Mouse (Mus musculus) thymus, postnatal 10 days (tissue): ENCODE measurements around the gene Phf1.
"Not testable (repeated sequence)": the region's sequence is repeated elsewhere in the genome, so short reads cannot be mapped to it uniquely, and the experiment has no call there.

Source experiments
- DNase-seq, 2 experiments: peaks; one replicate each; pipeline ENCODE4 v3.0.0; 2021; ENCODE audit warnings: low spot score in 2 of 2

Phf1 gene

DNA sequence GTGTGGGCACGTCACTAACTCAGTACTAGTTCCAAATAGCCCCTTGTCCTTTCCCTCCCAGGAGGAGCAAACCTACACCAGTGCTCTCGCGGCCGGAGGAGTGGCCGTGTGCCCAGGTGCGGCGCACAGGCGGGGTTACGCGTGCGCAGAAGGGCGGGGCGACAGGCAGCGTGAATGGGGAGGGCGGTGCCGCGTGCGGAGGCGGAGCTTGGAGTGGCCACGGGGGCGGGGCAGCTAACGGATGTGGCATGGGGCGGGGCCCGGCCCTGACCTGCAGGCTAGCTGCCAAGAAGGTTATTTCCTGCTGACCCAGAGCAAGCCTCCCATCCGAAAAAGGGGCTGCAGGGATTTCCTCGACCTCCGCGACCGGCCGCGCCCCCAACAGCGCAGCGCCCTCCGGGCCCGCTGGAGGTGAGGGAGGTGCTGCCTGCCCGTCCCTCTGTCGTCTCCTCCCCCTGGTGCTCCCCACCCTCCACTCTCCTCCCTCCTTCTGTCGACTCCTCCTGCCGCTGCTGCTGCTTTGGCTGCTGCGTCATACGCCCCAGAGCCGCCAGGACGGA, at the start of gene Phf1:
TSS of gene Phf1 (plus strand) at position 214 of the 560 bp plus-strand sequence.
- DNase-seq, result peak; percentile 95 to 99

GRCm38 (mm10) chr17:26883585-26883984, 49.3 kb upstream of the Phf1 start:
- DNase-seq, result no peak

GRCm38 (mm10) chr17:26884995-26885926, 47.6 kb upstream of the Phf1 start:
- DNase-seq, result peak; percentile 44 to 74

GRCm38 (mm10) chr17:26886047-26886749, 46.7 kb upstream of the Phf1 start:
- DNase-seq, result peak; percentile 61 to 80

GRCm38 (mm10) chr17:26887926-26888325, 44.9 kb upstream of the Phf1 start:
- DNase-seq, result no peak

GRCm38 (mm10) chr17:26892635-26893375, 40.0 kb upstream of the Phf1 start:
- no peak for DNase-seq

DNA sequence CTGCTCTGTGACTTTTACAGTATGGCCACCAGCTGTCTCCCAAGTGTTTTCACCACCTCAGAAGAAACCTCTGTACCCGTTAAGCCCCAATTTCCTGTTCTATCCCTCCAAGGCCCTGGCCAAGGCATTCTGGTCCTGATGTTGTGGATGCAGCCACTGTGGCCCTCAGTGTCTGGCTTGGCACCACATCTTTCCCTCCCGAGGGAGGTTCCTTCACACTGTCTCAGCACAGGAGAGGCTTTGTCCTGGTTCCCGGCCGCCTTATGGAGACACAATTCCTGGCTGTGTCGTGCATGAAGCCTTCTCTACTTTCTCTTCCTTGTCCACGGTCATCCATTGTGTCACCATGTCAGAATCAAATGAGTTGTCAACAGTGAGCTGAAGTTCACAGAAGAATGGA, 39.4 kb upstream of the Phf1 start:
- DNase-seq, result no peak

DNA sequence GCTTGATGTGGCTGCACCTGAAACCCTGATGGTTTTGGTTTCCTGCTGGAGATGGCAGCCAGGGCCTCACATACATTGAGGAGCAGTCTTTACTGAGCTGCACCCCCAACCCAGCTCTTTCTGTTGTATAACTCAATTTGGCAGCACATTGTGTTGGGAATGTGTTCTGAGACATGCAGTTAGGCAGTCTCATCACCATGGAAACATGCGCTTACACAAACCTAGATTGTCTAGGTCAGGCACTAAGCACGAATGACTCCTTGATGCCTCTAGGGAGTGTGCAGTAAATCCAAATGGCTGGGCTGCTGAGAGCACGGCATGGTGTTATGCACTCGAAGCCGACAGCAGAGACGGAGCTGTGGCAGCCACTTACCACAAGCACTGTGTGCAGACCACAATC, 38.5 kb upstream of the Phf1 start:
- no peak for DNase-seq

GRCm38 (mm10) chr17:26895578-26895977, 37.3 kb upstream of the Phf1 start:
- peak; percentile 22 to 70 for DNase-seq

GRCm38 (mm10) chr17:26900916-26901315, 31.9 kb upstream of the Phf1 start:
- DNase-seq, result no peak

- no peak for DNase-seq
These were observed 28.5 kb upstream of the Phf1 start for GRCm38 (mm10) chr17:26904320-26904719.

GRCm38 (mm10) chr17:26907506-26907905, 25.3 kb upstream of the Phf1 start:
- DNase-seq, result not testable (repeated sequence)

DNA sequence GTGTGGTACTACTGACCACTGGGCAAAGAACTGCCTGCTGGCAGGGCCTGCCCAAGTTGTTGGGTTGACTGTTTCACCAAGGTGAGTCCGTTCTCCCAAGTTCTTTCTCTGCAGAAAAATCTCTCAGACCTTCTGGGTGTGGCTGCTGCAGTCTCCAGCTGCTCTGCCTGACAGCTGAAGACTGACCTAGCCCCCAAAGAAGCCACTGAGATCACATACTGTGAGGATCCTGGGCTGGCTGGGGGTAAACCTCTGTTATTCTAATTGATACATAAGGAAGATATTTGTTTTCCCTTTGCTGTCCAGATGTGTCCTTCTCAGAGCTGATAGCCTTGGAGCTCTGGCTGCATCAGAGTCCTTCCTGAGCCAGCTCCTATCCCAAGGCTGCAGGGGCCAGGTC, 17.6 kb upstream of the Phf1 start:
- DNase-seq, result no peak

DNA sequence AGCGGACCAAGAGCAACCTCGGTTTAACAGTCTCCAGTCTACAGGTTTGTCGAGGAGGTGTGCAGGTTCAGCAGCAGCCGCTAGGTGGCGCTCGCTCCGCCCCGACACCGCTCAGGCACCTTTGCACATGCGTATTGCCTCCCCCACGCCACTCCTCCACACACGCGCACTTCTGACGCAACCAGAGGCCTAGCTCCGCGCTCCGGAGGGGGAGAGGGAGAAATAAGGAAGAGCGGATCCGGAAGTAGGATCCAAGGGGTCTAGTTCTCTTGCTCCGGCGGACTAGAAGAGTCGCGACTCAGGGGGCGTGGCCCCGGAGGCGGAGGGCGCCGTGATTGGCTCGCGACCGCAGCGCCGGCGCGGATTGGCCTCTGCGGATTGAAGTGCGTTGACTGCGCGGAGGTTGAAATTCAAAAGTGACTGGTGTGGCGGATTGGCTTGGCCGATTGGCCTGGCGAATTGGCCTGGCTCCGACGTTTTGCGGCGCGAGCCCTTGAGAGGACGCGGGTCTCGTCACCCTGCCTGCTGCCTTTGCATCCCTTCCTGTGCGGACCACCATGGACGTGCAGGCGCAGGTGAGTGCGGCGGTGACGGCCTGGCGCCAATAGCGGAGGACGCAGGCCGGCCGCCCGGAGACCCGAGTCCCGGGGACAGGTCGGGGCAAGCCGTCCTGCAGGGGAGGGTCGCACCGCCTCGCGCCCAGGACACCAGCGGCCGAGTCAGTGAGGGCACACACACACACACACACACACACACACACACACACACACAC, 16.0 kb upstream of the Phf1 start, which contains the start of gene Kifc5b:
TSS of gene Kifc5b (plus strand) at position 381 of the 772 bp plus-strand sequence.
- DNase-seq, result peak; percentile 99

DNA sequence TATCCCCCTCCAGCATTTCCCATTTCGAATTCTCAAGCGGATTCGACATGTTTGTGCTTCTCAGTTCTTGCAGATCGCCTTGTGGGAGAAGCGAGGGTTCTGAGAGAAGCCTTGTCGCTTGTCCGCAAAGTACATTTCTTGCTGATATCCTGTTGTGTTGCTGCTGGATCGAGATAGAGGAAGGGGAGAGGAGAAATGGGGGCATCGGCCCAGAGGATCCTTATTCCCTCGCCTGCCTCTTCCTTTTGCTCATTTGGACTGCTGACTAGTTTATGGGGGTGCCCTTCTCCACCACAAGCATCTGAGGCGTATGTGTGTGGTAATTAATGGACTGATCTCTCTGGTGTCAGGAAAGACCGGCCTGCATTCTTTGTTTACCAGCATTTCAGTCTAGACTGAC, 15.3 kb upstream of the Phf1 start:
- DNase-seq, result not testable (repeated sequence)

DNA sequence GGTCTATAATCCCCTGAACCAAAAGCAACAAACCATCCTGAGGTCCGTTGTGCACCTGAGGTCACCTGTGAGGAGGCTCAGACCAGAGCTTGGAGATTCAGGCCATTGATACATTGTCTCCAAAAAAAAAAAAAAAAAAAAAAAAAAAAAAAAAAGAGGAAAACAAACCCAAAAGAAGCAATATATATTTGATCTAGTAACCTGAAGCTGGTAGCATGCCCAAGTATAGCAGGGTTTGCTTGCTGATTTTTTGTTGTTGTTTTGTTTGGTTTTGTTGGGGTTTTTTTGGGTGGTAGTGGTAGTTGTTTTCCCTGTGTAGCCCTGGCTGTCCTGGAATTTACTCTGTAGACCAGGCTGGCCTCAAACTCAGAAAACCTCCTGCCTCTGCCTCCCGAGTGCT, 14.5 kb upstream of the Phf1 start:
- DNase-seq, result no peak

DNA sequence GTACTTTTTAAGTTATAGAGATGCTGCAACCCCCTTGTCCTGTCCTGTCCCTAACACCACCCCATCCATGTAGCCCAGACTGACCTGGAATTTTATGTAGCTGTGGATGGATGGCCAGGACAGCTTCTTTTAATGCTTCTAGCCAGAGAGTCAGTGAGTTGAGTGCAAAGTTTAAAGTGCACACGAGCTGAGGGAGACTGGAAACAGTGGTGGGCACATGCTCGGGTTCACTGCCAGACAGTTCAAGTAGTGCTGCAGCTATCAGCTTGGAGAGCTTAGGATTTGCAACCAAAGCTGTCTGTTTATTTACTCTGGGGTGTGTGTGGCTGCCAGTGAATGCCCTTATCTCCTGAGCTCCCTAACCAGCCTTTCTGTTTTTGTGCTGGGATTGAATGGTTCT, 13.3 kb upstream of the Phf1 start:
- not testable (repeated sequence) for DNase-seq

DNA sequence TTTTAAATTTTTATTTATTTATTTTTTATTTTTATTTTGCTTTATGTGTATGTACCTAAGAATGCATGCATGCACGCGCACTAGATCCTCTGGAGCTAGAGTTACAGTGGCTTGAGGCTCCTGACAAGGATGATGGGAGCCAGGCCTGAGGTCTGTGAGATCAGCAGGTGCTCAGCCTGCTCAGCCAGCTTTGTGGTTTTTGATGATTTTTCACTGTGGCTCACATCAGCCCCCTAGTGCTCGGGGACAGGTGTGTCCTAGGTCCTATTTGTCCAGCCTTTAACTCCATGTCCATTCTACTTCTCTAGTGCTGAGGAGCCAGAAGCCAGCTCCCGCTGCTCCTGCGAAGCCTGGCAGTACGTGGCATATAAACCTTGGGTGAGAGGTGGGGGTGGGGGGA, 10.5 kb upstream of the Phf1 start:
- DNase-seq, result not testable (repeated sequence)

DNA sequence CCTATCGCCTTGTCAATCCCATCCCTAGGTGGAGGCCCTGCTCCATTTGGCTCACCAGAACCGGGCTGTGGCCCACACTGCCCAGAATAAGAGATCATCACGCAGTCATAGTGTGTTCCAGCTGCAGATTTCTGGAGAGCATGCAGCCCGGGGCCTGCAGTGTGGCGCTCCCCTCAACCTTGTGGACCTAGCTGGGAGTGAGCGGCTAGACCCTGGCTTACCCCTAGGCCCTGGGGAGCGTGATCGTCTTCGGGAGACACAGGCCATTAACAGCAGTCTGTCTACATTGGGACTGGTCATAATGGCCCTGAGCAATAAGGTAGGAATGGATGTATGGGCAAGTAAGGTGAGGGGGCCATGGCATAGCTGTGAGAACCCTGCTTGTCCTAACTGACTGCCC, 7.4 kb upstream of the Phf1 start:
- DNase-seq, result not testable (repeated sequence)

GRCm38 (mm10) chr17:26931795-26932194, 1.1 kb upstream of the Phf1 start:
- not testable (repeated sequence) for DNase-seq

DNA sequence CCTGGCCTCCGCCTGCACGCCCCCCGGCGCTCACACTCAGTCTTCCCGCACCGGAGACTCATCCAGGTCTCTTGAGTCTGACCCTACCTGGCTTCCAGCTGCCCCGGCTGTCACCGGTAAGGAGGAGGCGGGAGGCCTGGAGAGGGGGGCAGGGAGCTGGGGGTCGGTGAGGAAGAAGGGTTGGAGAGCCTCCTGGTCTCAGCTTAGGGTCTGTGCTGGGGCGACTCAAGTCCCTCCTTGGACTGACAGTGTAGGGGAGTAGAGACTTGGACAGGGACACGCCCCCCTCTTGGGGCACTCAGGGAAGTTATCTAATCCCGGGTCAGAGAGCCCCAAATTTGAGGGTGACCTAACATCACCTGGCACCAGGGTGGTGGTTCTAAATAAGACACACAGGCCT, 567 bp downstream of the Phf1 start:
- DNase-seq, result no peak
